Mouse (Mus musculus) midbrain, embryonic 10.5 days (tissue): ENCODE results near the gene 1700113H08Rik. TPM values are rescaled to one million over a fixed set of nuclear protein-coding genes. Genes with fewer than 3 reads are reported as not detected.

Source experiments
- DNase-seq: peaks from one replicate; pipeline ENCODE4 v3.0.0-alpha.2; 2017; ENCODE audit warnings: low spot score
- H3K27ac ChIP-seq: fragments of 300-500 bp; sonication (generic); replicated peaks from 2 replicates; pipeline ENCODE4 v1.5.1; 2016; ENCODE audit warnings: mild to moderate bottlenecking
- H3K27me3 ChIP-seq: fragments of 300-500 bp; sonication (generic); 2 replicates; pipeline ENCODE4 v1.6.1; 2016; ENCODE audit warnings: low read depth, mild to moderate bottlenecking; ENCODE audit not compliant: poor library complexity, severe bottlenecking
- H3K36me3 ChIP-seq: fragments of 300-500 bp; sonication (generic); 2 replicates; pipeline ENCODE4 v1.6.1; 2016; ENCODE audit warnings: mild to moderate bottlenecking, moderate library complexity
- H3K4me1 ChIP-seq: fragments of 300-500 bp; sonication (generic); 2 replicates; pipeline ENCODE4 v1.6.1; 2016
- H3K4me3 ChIP-seq: fragments of 300-500 bp; sonication (generic); 2 replicates; pipeline ENCODE4 v1.5.1; 2016; ENCODE audit warnings: mild to moderate bottlenecking, moderate library complexity
- H3K9me3 ChIP-seq: fragments of 300-500 bp; sonication (generic); replicated peaks from 2 replicates; pipeline ENCODE4 v1.6.1; 2016; ENCODE audit warnings: mild to moderate bottlenecking
- WGBS: fragments of 180-500 bp; shearing (Covaris S2); methylation state at CpG from one replicate; pipeline ENCODE4 v1.1.7; 2016; 5-methylcytosine and 5-hydroxymethylcytosine counted together
- polyA plus RNA-seq: library from polyadenylated mRNA; unstranded; fragments of >200 nt; fragmentation: Nextera tagmentation; extraction: Ambion mirVana; gene quantifications from 2 replicates; pipeline ENCODE4 v1.2.1, GENCODE M21; 2016

Gene 1700113H08Rik
- polyA plus RNA-seq, 1 experiment from 2014 or later = 0.20 TPM

- Histone ChIP-seq H3K4me3 (no peak overlapping the region), H3K36me3 (no peaks in the 10 kb centered on the region), H3K27me3 (peaks cover 4% of the 10 kb centered on the region), H3K4me1 (peaks cover 37% of the 10 kb centered on the region), H3K27ac (no peak overlapping the region), H3K9me3 (no peaks in the 10 kb centered on the region)
- WGBS = 85% methylated on average over 6 of the region's 6 CpGs
- no peak for DNase-seq
Observed at GRCm38 (mm10) chr10:87039340-87039739, 18.5 kb upstream of the 1700113H08Rik start.

- H3K9me3 ChIP-seq = no peaks in the 10 kb centered on the region
- no peaks in the 10 kb centered on the region for H3K36me3 ChIP-seq
- WGBS = 85% methylated on average over 3 of the region's 3 CpGs
- H3K4me3 ChIP-seq = no peak overlapping the region
- no peak overlapping the region for H3K27ac ChIP-seq
- peaks cover 4% of the 10 kb centered on the region for H3K27me3 ChIP-seq
- DNase-seq = no peak
- peaks cover 37% of the 10 kb centered on the region for H3K4me1 ChIP-seq
Observed at GRCm38 (mm10) chr10:87039800-87040199, 18.0 kb upstream of the 1700113H08Rik start.

DNA sequence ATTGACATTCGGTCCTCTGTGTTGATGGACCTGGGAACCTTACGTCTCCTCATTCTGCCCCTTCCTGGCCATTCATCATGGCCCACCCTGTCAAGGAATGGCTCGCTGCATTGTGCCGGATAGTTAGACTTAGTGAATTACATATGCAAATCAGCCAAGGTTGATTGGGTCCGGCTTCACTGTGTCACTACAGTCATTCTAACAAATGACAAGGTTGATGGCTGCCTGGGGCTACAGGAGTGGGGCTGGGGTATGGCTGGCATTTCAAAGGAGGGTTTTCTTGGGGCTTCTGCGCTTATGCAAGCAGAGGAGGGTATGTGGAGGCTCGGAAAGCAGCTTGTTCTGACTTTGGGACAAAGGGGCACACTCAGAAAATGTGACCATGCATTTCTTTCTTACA is 16.6 kb upstream of the 1700113H08Rik start:
- H3K4me3 ChIP-seq = no peak overlapping the region
- 82% methylated on average over 7 of the region's 7 CpGs for WGBS
- H3K4me1 ChIP-seq = peaks cover 38% of the 10 kb centered on the region
- H3K27me3 ChIP-seq = peaks cover 4% of the 10 kb centered on the region
- H3K9me3 ChIP-seq = no peaks in the 10 kb centered on the region
- H3K36me3 ChIP-seq = no peaks in the 10 kb centered on the region
- H3K27ac ChIP-seq = no peak overlapping the region; the same call in 1 of the 2 replicates
- DNase-seq = no peak

DNA sequence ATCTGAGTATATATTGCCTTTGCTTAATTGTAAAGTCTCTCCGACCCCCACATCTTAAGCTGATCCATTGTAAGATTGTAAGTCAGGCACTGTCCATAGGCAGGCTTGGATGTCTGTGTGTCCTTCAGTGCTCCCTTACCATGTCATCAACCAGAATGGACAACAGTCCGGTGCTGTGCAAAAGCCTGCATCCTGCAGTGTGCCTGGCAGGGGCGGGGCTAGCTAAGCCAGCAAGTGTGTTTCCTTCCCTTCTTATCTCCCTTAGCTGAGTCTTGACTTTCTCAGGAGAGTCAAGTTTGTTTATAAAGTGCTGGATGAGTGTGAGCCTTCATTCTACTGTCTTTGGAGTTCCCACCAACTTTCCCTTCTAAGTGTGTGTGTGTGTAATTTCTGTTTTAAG is 12.6 kb upstream of the 1700113H08Rik start:
- Histone ChIP-seq H3K4me1 (peaks cover 28% of the 10 kb centered on the region), H3K27me3 (peaks cover 4% of the 10 kb centered on the region; the same call in 1 of the 2 replicates), H3K27ac (peak overlapping the region; percentile 81), H3K36me3 (no peaks in the 10 kb centered on the region), H3K9me3 (no peaks in the 10 kb centered on the region), H3K4me3 (no peak overlapping the region)
- WGBS = 75% methylated on average over 3 of the region's 3 CpGs
- DNase-seq = no peak

- peak; percentile 44 for DNase-seq
- WGBS = 25% methylated on average over 6 of the region's 6 CpGs
- H3K4me1 ChIP-seq = peaks cover 24% of the 10 kb centered on the region
- H3K27me3 ChIP-seq = peaks cover 4% of the 10 kb centered on the region; the same call in 1 of the 2 replicates
- H3K27ac ChIP-seq = peak overlapping the region; percentile 81
- H3K36me3 ChIP-seq = no peaks in the 10 kb centered on the region
- H3K9me3 ChIP-seq = no peaks in the 10 kb centered on the region
- no peak overlapping the region for H3K4me3 ChIP-seq
Observed at GRCm38 (mm10) chr10:87046469-87046868, 11.4 kb upstream of the 1700113H08Rik start.

- Histone ChIP-seq H3K4me3 (no peak overlapping the region), H3K27me3 (peaks cover 4% of the 10 kb centered on the region; the same call in 1 of the 2 replicates), H3K9me3 (no peaks in the 10 kb centered on the region), H3K27ac (peak overlapping the region; percentile 81), H3K36me3 (no peaks in the 10 kb centered on the region), H3K4me1 (peaks cover 24% of the 10 kb centered on the region)
- WGBS = 86% methylated on average over 10 of the region's 10 CpGs
- DNase-seq = peak; percentile 30
Observed at GRCm38 (mm10) chr10:87046931-87047468, 10.8 kb upstream of the 1700113H08Rik start.

- Histone ChIP-seq H3K27me3 (peaks cover 15% of the 10 kb centered on the region), H3K27ac (no peak overlapping the region), H3K9me3 (no peaks in the 10 kb centered on the region), H3K4me3 (no peak overlapping the region), H3K4me1 (peaks cover 24% of the 10 kb centered on the region), H3K36me3 (no peaks in the 10 kb centered on the region)
- WGBS = 82% methylated on average over 3 of the region's 3 CpGs
- DNase-seq = no peak
Observed at GRCm38 (mm10) chr10:87049179-87049578, 8.7 kb upstream of the 1700113H08Rik start.

DNA sequence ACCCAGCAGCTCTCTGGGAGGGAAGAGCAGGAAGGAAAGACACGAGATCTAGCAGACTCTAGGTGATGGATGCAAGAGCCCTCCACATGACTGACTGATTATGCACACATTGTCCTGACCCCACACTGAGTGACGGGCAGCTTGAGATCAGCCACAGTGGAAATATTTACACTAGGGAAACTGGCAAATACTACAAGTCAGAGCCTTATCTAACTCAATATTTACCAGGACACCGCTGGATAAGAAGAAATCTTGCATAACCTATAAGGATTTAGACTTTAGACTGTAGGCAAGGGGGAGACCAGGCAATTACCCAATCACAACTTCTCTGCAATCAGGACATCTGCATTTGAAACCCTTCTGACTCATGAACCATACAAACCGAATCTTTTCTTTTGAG is 6.1 kb upstream of the 1700113H08Rik start:
- Histone ChIP-seq H3K27me3 (peaks cover 26% of the 10 kb centered on the region), H3K9me3 (no peaks in the 10 kb centered on the region), H3K4me3 (no peak overlapping the region), H3K4me1 (peaks cover 7% of the 10 kb centered on the region), H3K36me3 (no peaks in the 10 kb centered on the region), H3K27ac (no peak overlapping the region; the same call in 1 of the 2 replicates)
- DNase-seq = no peak
- 76% methylated on average over 4 of the region's 4 CpGs for WGBS

GRCm38 (mm10) chr10:87058251-87058925 is 543 bp downstream of the 1700113H08Rik start:
- Histone ChIP-seq H3K36me3 (no peaks in the 10 kb centered on the region), H3K4me1 (peaks cover 51% of the 10 kb centered on the region), H3K9me3 (no peaks in the 10 kb centered on the region), H3K27me3 (peaks cover 30% of the 10 kb centered on the region), H3K4me3 (peak overlapping the region; percentile 54), H3K27ac (peak overlapping the region; percentile 92)
- peak; percentile 95 for DNase-seq
- WGBS = under 1% methylated on average over 34 of the region's 34 CpGs

GRCm38 (mm10) chr10:87058926-87059325 is 1.1 kb downstream of the 1700113H08Rik start:
- Histone ChIP-seq H3K27ac (peak overlapping the region; percentile 92), H3K9me3 (no peaks in the 10 kb centered on the region), H3K4me3 (peak overlapping the region; percentile 54), H3K27me3 (peaks cover 27% of the 10 kb centered on the region), H3K4me1 (peaks cover 51% of the 10 kb centered on the region), H3K36me3 (no peaks in the 10 kb centered on the region)
- 16% methylated on average over 8 of the region's 9 CpGs for whole genome bisulfite sequencing
- no peak for DNase-seq

- Histone ChIP-seq H3K27ac (peak overlapping the region; percentile 92), H3K36me3 (no peaks in the 10 kb centered on the region), H3K9me3 (no peaks in the 10 kb centered on the region; the same call in 1 of the 2 replicates), H3K27me3 (peaks cover 23% of the 10 kb centered on the region), H3K4me3 (no peak overlapping the region), H3K4me1 (peaks cover 51% of the 10 kb centered on the region)
- no peak for DNase-seq
- 55% methylated on average over 6 of the region's 6 CpGs for WGBS
Observed at GRCm38 (mm10) chr10:87059447-87059846, 1.6 kb downstream of the 1700113H08Rik start.

DNA sequence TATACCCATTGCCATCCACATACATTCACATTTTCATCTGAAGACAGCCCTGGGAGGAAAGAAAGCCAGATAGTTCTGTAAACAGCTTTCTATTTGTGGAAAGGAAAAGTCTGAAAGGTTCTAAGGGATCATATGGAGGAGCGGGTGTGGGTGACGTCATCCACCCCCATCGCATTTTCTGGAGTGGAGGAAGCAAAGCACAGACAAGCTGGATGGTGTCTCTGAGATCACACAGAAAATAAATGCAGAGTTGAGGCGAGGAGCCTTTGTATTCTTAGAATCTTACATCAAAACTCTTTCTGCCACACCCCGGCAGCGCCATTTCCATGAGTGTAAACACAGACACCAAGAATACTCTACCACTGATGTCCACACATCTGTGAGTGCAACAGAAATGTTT is 26.4 kb downstream of the 1700113H08Rik start:
- DNase-seq = no peak
- 94% methylated on average over 6 of the region's 6 CpGs for WGBS
- H3K9me3 ChIP-seq = no peaks in the 10 kb centered on the region
- H3K27ac ChIP-seq = no peak overlapping the region
- H3K27me3 ChIP-seq = peaks cover 14% of the 10 kb centered on the region
- H3K4me1 ChIP-seq = peaks cover 8% of the 10 kb centered on the region; the same call in 1 of the 2 replicates
- H3K4me3 ChIP-seq = no peak overlapping the region
- H3K36me3 ChIP-seq = no peaks in the 10 kb centered on the region

GRCm38 (mm10) chr10:87087646-87088045 is 29.8 kb downstream of the 1700113H08Rik start:
- peaks cover 16% of the 10 kb centered on the region for H3K27me3 ChIP-seq

More at GRCm38 (mm10) chr10:87087646-87088045, 29.8 kb downstream of the 1700113H08Rik start:
- WGBS = 64% methylated on average over 5 of the region's 5 CpGs
- no peak overlapping the region for H3K27ac ChIP-seq
- H3K4me1 ChIP-seq = peaks cover 8% of the 10 kb centered on the region; the same call in 1 of the 2 replicates
- DNase-seq = peak; percentile 8
- H3K9me3 ChIP-seq = no peaks in the 10 kb centered on the region
- no peaks in the 10 kb centered on the region for H3K36me3 ChIP-seq
- H3K4me3 ChIP-seq = no peak overlapping the region
